Mouse (Mus musculus) forelimb bud, embryonic 11.5 days (tissue): ENCODE measurements at regions not wholly inside any gene's neighbourhood (a gene's known extent, or its start where the extent isn't known, plus 50 kb on each side); places are given as distances from the start of the nearest gene placed in this dataset.

Experiments
- DNase-seq: peaks from one replicate; pipeline ENCODE4 v3.0.0-alpha.2; 2012; ENCODE audit warnings: low read depth, low spot score

DNA sequence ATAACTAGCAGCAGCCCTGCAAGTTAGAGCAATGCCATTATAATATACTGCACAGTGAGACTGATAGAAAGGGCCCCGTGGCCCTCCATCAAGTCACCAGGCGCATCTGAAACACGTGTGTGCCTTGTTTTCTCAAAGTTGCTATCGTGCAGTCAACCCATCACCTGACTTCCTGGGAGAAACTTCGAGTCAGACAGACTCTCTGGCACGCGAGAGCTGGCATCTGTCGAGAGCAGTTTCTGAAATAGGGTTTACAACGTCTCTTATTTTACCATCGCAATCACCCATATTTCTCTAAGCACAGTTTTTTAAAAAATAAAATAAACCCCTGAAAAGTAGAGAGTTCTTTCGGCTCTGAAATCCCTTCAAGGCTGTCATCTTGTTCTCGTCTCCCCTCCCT lies 169.8 kb downstream of the 3110018I06Rik start:
- DNase-seq, result no peak

DNA sequence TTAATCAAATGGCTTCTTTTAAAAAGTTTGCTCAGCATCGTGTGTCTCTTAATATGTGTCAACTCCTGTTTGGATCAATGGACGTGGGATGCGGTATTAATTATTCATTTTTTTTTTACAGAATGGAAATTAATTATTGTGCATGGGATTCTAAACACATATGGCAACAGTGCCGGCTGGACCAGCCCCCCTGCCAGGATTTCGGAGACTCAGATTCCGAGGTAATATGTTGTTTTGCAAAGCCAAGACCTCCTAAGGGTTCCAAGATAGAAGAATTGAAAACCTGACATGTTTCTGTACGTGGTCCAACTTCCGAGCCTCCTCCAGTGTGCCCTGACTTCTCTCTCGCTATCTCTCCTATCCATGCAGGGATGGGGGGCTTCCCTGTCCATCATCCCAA lies 170.4 kb downstream of the 3110018I06Rik start:
- no peak for DNase-seq

DNA sequence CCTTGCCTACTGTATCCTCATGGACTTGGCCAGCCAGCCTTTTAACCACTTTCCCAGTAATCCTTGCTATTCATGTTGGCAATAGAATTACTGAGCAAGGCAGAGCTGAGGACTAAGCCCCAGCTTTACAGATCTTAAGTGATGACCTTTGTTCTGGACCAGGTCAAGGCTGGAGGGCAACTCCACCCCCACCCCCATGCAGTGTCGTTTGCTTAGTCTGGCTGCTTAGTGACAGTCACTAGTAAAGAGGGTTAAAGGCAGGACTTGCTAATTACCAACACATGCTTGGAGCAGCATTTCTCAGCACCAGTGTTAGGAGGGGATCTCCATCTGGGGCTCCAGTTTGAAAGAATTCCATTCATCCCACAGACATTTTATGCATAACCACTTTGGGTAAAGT lies 174.2 kb downstream of the 3110018I06Rik start:
- DNase-seq, result peak; percentile 70

DNA sequence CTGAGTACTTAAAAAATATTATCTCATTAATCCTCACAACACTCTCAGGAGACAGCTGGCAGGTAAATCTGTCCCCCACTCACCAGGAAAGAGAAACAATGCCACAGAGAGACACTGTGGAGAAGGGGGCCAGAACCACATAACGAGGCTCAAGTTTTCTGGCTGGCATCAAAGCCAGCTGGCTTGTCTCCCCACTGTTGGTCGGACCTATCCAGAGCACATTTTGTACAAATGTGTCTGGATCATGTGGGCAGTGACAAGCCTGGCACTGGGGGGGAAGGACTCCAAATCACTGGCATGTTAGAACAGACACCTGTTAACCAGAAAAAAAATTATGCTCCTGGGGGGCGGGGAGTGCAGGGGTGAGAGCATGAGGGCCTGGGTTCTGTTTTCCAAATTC lies 179.4 kb downstream of the 3110018I06Rik start:
- no peak for DNase-seq

DNA sequence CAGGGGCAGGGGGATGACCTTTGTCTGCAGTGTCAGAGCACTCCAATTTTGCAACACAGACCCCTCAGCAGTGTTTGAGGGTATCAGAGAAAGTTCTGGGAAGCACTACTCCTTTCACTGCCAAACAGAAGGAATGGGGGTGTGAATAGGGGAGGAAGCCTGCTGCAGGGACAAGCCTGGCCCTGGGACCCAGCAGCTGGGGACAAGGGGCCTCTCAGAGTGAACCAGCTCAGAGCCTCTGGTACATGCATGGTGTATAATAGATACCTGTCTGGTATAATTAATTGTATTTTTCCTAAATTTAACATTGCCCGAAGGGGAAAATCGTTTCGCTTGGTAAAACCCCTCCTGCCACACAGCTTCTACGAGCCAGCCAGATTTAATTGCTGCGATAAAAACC lies 180.6 kb downstream of the 3110018I06Rik start:
- no peak for DNase-seq

DNA sequence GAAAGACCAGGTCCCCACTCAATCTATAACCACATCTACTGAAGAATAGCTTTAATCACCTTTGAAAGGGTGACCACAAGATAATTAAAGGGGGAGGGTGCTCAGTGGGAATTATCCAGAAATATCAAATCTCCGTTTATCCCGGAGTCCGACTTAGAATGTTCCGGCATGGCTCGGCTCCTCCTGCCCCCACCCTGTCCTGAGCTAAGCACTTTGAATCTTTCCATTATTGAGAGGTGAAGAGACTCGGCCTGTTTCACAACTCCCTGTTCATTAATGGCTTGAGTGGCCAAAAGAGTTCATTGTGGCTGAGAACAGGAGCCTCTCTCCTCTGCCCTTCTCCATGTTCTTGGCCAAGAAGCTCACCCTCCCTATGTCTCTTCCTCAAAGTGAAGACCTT lies 181.0 kb downstream of the 3110018I06Rik start:
- no peak for DNase-seq

DNA sequence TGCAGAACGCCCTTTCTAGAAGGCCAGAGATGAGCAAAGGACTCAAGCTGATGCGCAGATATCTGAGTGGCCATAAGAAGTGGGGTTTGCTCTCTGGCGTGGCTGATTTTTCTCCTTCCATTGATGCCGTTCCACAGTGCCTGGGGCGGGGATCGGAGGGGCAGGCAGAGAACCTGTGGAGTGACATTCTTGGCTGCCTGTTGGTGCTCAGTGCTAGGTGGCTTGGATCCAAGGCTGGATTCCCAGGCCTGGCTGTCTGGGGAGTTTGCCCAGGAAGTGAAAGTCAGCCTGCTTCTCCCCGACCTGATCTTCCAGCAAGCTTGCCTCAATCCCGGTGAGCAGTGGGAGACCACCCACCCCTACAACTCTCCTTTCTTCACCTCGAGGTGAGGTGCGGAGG lies 181.5 kb downstream of the 3110018I06Rik start:
- DNase-seq, result no peak

DNA sequence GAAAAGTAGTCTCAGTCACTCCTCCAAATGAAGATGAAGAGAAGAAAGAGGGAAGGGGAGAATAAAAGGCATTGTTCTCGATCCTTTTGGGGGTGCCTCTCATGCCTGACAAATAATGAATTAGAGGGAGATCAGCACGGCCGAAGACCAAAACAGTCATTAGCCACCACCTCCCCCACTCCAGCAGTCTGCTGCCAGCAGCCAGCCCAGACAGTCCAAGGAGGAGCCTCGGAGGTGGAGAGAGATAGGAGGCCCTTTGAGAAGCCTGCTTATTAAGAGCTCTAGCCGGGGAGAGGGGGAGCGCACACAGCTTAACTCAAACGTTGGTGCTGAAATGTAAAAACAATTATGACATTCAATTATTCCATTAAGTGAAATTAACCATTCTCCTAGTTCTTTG lies 188.6 kb downstream of the 3110018I06Rik start:
- no peak for DNase-seq

DNA sequence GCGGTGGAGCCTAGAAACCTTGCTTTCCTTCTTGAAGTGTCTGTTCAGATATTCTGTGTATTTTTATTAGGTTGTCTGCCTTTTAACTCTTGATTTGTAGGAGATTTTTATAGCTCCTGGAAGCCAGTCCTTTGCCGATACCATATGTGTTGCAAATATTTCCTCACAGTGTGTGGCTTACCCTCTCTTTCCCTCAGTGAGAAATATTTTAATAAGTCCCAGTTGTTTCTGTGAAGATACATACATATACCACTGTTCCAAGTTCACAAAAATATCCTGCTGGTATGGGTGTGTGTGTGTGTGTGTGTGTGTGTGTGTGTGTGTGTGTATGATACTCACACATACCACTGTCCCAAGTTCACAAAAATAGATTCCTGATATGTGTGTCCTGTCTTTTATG lies 199.0 kb downstream of the 3110018I06Rik start:
- no peak for DNase-seq

DNA sequence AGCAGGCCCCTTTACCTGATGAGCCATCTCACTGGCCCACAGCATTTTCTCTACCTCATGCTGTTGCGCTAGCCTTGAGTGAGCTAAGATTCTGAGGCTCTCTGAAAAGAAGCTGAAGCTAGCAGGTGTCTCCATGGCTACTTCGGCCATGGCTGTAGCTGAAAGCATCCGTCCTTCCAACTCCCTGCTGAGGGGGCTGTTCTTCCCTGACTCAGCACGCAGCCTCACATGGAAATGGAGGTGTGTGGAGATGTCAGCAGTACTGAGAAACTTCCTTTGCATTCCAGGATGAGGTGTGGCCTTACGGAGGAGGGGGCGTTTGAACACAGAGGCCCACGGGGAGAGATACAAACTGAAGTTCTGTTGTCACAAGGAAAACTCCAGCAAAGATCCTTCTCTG lies 201.0 kb downstream of the 3110018I06Rik start:
- DNase-seq, result no peak

DNA sequence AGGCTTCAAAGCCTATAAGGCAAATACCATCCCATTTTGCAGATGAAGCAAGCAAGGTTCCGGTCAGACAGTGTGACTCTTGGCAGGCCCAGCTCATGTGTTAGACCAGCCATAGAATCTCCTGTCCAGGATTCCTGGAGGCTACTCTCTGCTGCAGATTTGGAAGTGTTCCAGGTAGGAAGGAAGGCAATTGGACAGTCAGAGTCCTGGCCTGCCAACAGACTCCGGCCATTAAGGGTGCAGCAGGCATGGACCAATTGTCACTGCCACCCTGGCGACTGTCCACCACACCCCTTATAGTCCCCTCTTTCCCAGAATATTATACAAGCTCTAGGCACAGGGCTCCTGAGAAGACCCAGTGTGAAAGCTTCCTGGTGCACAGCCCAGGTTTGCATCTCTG lies 201.6 kb downstream of the 3110018I06Rik start:
- DNase-seq, result no peak

DNA sequence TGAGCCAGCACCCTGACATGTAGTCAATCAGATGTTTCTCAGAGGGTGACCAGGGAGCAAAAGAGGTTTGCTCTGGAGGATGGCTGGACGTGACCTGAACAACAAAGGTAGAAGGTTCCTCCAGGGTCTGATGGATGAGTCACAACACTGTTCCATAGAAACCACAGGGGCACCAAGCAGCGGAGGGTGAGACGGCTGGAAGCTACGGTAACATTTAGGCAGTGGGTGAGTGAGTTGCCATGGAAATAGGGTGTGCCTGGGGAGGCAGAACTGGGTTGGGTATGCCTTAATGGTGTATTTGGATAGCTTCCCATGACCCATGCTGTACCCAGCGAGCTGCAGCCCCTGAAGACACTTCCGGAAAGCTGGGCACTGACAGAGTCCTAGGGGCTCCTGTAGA lies 205.3 kb downstream of the 3110018I06Rik start:
- DNase-seq, result no peak

DNA sequence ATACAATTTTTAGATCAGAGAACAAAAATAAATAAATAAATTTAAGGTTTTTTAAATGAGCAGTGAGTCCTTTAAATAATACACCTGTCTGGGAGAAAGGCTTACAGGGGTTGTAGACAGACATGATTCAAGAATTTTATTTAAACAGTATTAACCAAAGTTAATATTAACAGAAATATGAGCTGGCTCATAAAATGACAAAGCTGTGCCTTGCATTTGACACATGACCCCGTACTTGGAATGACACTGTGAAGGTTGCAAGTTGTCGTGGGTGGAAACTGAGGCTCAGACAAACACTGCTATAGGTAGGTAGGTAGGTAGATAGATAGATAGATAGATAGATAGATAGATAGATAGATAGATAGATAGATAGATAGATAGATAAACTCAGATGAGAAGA lies 206.6 kb downstream of the 3110018I06Rik start:
- DNase-seq, result no peak

DNA sequence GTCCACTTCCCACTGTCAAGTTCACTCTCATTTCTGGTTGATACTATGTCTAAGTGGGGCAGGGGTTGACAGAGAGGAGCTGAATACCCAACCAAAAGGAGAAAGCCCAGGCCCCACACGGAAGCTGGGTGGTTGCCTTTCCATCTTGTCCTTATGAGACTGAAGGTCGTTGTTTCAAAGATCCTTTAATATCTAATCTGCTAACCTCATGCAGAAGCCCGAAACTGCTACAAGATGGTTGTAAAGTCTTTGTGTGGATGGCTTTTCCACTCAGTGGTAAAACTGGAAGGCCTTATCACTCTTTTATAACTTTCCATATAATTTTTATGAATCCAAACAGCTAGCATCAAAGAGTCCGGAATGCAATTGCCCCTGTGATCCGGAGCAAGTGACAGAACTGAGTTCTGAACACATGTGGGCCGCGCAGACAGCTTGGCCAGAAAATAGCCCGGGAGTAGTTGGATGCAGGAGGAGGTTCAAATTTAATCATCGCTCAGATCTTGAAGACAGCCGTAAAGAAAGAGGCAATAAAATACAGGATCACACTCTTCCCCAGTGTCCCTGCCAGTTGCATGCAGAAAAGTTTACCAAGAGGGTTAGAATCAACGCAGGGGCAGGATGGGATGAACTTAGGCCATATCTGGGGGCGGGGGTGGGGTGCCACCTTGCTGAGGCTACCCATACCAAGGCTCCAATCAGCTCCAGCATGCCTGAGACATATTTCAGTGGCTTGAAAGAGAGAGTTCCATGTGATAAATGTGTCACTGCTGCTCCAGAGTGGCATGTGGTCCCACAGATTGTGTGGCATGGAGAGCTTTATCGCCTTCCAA lies 207.2 kb downstream of the 3110018I06Rik start:
- no peak for DNase-seq

DNA sequence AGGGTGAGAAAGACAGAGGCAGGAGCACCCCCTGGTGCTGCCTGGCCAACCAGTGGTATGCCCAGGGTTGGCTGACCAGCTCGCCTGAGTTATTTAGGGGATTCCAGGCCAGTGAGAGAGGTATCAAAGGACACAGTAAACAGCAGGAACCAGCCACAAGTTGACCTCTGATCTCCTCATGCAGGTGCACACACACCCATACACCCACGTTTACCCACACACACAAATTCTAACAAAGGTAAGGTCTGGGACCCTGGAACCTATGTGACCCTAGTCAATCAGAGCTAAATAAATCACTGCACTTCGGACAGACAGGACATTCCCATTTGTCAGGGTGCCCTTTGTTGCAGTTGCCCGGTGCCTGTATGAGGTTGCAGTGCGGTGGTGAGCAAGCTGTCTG lies 211.9 kb downstream of the 3110018I06Rik start:
- no peak for DNase-seq

DNA sequence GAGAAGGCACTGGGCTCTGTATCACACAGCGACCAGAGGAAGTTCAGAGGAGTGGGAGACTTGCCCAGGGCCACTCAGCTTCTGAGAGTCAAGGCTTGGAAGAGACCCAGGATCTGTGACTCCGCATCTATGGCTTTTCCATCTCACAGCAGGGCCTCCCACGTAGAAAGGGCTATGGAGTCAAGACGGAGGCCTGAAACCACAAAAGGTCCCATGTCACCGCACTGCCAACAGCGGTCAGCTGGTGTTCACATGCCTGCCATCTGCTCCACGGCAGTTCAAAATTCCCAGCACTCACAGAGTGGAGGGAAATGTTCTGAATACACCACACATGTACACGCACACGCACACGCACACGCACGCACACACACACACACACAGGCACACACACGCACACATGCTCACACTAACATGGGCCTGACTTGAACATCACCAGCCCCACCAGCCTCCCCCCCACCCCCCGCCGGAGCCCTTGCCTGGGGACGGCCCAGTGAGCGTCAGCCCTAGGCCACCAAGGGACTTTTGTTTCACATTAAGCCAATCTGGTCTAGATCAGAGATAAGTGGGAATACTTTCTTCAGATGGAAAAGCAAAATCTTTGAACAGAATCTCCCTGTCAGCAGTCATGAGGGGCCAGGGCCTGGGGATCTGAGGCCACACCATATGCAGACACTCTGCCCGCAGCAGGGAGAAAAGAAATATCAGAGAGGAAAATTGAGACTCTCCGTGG lies 212.6 kb downstream of the 3110018I06Rik start:
- no peak for DNase-seq

DNA sequence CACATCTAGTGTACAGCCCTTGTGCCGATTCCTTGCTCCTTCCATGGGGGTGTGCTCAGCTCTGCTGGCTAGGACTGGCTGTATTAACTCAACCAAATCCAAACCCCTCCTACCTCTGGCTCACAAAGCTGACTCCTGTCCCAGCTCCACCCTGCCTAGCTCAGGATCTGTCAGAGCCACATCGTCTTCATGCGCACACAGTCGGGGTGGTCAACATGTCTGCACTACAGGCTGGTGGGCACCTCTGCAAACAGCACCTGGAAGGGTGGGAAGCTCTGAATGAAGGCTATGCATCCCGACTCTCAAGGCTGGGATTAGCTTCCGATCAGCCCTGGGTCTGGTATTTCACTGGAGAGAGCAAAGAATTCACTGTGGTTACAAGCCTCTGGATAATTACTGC lies 220.4 kb downstream of the 3110018I06Rik start:
- DNase-seq, result no peak

DNA sequence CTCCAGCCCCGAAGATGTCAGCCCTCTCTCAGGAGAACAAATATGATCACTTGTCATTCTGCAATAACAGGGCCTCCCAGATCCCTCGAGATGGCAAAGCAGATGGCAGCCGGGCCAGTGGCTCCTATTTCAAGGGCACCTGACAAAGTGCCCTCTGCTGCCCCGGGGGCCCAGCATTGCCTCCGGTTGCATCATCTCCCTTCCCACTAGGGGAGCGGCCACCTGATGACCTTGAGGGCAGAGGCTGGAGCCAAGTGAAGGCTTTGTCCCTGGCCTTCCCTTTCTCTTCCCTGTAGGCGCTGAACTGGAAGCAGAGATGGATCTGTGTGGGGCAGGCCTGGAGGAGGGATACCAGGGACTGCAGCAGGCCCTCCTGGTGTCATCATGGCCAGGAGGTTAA lies 222.6 kb downstream of the 3110018I06Rik start:
- no peak for DNase-seq

DNA sequence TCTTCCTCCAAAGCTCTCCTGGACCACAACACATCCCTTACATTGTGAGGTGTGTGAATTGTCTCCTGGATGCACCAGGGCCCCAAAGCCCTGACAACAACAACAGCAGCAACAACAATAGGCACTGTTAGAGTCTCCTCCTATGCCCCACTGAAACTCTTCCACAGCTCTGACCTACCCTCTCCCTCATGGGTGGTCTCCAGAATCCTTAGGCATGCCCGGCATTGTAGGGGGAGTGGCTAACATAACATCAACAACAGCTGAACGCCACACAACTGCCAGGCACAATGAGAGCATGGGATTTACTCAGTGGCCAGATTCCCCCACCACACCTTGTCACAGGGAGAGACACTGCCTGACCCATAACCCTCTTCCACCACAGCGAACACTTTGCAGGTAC lies 223.2 kb downstream of the 3110018I06Rik start:
- DNase-seq, result no peak

DNA sequence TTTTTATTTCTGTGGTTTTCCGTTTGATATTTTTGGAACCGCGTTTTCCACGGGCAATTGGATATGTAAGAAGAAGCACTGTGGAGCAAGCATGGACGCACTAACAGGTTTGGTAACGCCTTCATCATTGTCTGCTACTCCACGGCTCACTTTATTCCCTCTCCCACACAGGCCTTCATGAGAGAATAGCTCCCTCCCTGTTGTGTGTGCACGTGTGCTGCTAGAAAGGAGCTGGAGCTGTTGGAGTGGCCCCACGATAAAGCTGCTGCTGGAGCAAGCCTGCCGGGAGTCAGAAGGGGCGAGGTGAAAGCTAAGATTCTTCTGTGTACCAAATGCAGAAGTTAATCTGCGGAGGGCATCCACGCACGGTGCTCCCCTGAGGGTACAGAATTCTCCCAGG lies 224.8 kb downstream of the 3110018I06Rik start:
- DNase-seq, result no peak

DNA sequence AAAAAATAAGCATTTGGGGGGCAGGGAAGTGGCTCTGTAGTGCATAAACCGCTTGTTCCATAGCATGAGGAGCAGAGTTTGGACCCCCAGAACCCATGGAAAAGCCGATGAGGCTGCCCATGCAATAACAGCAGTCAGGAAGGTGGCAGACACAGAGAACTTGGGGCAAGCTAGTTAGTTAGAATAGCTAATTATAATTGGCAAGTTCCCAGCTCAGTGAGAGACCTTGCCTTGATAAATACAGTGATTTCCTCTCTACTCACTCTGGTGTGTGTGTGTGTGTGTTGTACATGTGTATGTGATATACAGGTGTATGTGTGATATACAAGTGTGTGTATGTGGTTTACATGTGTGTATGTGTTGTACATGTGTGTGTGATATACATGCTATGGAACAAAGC lies 226.4 kb downstream of the 3110018I06Rik start:
- no peak for DNase-seq

DNA sequence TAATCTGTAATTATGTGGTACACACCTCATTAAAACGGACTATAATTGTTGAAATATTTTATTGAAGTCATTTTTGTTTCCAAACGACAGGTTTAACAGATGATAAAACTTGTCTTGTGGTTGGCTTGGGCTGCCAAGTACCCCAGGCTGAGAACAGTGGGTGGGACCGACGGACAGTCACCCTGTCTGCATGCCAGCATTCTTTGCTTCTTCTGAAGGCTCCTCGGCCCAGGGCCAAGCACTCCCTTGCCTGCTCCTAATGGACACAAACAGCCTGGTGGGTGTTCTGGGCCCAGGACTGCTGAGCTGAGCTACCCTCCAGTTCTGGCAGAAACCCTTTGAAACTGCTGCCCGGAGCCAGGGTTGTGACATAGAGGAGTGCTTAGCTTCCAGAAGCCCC lies 227.4 kb downstream of the 3110018I06Rik start:
- no peak for DNase-seq

DNA sequence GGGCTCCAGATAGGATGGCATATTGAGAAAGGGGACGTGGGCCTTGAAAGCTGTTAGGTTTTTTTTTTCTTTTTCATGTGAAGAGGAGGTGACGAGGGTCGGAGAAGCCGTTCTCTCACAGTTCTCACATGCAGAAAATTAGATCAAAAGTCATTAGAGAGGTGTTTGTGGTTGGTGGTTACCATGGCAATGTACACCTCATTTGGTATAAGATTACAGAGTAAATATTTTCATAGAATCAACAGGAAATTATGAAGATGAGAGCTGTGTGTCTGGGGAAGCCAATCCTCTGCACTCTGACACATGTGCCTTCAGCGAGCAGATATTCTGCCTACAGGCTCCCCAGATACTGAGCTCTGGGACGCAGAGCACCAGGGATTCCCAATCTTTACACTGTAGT lies 232.5 kb downstream of the 3110018I06Rik start:
- no peak for DNase-seq
